Mouse (Mus musculus) lung, embryonic 15.5 days (tissue): ENCODE measurements at regions not wholly inside any gene's neighbourhood (a gene's known extent, or its start where the extent isn't known, plus 50 kb on each side); places are given as distances from the start of the nearest gene placed in this dataset.
"Not testable (repeated sequence)": the region's sequence is repeated elsewhere in the genome, so short reads cannot be mapped to it uniquely, and the experiment has no call there.

ENCODE experiments used
- ATAC-seq: fragments of 200-750 bp; cut with Nextera tagmentation; 2 replicates; pipeline ENCODE4 v1.8.0; 2017; ENCODE audit warnings: moderate number of reproducible peaks, borderline replicate concordance; ENCODE audit not compliant: low FRiP score, low TSS enrichment; ENCODE audit errors: extremely low read depth
- H3K27ac ChIP-seq: fragments of 300-500 bp; sonication (generic); 2 replicates; pipeline ENCODE4 v1.5.1; 2015; ENCODE audit warnings: moderate library complexity, mild to moderate bottlenecking, inconsistent platforms
- H3K27me3 ChIP-seq: fragments of 300-500 bp; sonication (generic); 2 replicates; pipeline ENCODE4 v1.6.1; 2015; ENCODE audit warnings: inconsistent platforms
- H3K36me3 ChIP-seq: fragments of 300-500 bp; sonication (generic); 2 replicates; pipeline ENCODE4 v1.6.1; 2015; ENCODE audit warnings: inconsistent platforms
- H3K4me1 ChIP-seq: fragments of 300-500 bp; sonication (generic); 2 replicates; pipeline ENCODE4 v1.6.1; 2015; ENCODE audit warnings: inconsistent platforms
- H3K4me2 ChIP-seq: fragments of 300-500 bp; sonication (generic); 2 replicates; pipeline ENCODE4 v1.6.1; 2015; ENCODE audit warnings: inconsistent platforms, mild to moderate bottlenecking, moderate library complexity
- H3K4me3 ChIP-seq: fragments of 300-500 bp; sonication (generic); 2 replicates; pipeline ENCODE4 v1.5.1; 2015; ENCODE audit warnings: mild to moderate bottlenecking, inconsistent platforms
- H3K9ac ChIP-seq: fragments of 300-500 bp; sonication (generic); 2 replicates; pipeline ENCODE4 v1.6.1; 2015; ENCODE audit warnings: inconsistent platforms
- H3K9me3 ChIP-seq: fragments of 300-500 bp; sonication (generic); 2 replicates; pipeline ENCODE4 v1.6.1; 2016; ENCODE audit warnings: inconsistent platforms
- WGBS: fragments of 180-500 bp; shearing (Covaris S2); methylation state at CpG from one replicate; pipeline ENCODE4 v1.1.7; 2015; 5-methylcytosine and 5-hydroxymethylcytosine counted together

- WGBS, result 66% methylated on average over 5 of the region's 5 CpGs
Measured at GRCm38 (mm10) chr3:152040751-152041150, 125.3 kb downstream of the Gipc2 start.

GRCm38 (mm10) chr3:152036819-152037218, 129.2 kb downstream of the Gipc2 start:
- not testable (repeated sequence) for H3K4me2 ChIP-seq, H3K9me3 ChIP-seq, H3K4me3 ChIP-seq, H3K27me3 ChIP-seq, H3K27ac ChIP-seq, ATAC-seq, H3K36me3 ChIP-seq, H3K9ac ChIP-seq, H3K4me1 ChIP-seq
- whole genome bisulfite sequencing, result 80% methylated on average over 5 of the region's 5 CpGs

More at GRCm38 (mm10) chr3:152040751-152041150, 125.3 kb downstream of the Gipc2 start:
- no peak for ATAC-seq
- Histone ChIP-seq H3K4me2 (no peak overlapping the region), H3K4me1 (no peaks in the 10 kb centered on the region), H3K4me3 (no peak overlapping the region), H3K27me3 (no peaks in the 10 kb centered on the region), H3K36me3 (no peaks in the 10 kb centered on the region), H3K9ac (no peak overlapping the region), H3K27ac (no peak overlapping the region), H3K9me3 (no peaks in the 10 kb centered on the region)

- no peak for ATAC-seq
- no peaks in the 10 kb centered on the region for H3K4me1 ChIP-seq
- WGBS, result 71% methylated on average over 5 of the region's 5 CpGs
- no peak overlapping the region for H3K4me2 ChIP-seq
- no peak overlapping the region for H3K9ac ChIP-seq
- H3K27ac ChIP-seq, result no peak overlapping the region
- H3K36me3 ChIP-seq, result no peaks in the 10 kb centered on the region
- no peak overlapping the region for H3K4me3 ChIP-seq
- no peaks in the 10 kb centered on the region for H3K27me3 ChIP-seq
- H3K9me3 ChIP-seq, result no peaks in the 10 kb centered on the region
Measured at GRCm38 (mm10) chr3:152035416-152035815, 130.6 kb downstream of the Gipc2 start.

GRCm38 (mm10) chr3:152034686-152035085, 131.3 kb downstream of the Gipc2 start:
- Histone ChIP-seq H3K4me3 (no peak overlapping the region), H3K4me1 (no peaks in the 10 kb centered on the region), H3K27me3 (no peaks in the 10 kb centered on the region), H3K27ac (no peak overlapping the region), H3K4me2 (no peak overlapping the region), H3K9me3 (no peaks in the 10 kb centered on the region), H3K9ac (no peak overlapping the region), H3K36me3 (no peaks in the 10 kb centered on the region)
- no peak for ATAC-seq
- 80% methylated on average over 10 of the region's 10 CpGs for WGBS

- Histone ChIP-seq H3K9me3 (no peaks in the 10 kb centered on the region), H3K4me1 (no peaks in the 10 kb centered on the region), H3K27me3 (no peaks in the 10 kb centered on the region), H3K4me2 (no peak overlapping the region), H3K27ac (no peak overlapping the region), H3K36me3 (no peaks in the 10 kb centered on the region), H3K4me3 (no peak overlapping the region), H3K9ac (no peak overlapping the region)
- 58% methylated on average over 2 of the region's 2 CpGs for WGBS
- no peak for ATAC-seq
Measured at GRCm38 (mm10) chr3:152034221-152034620, 131.8 kb downstream of the Gipc2 start.

GRCm38 (mm10) chr3:152032663-152033318, 133.2 kb downstream of the Gipc2 start:
- Histone ChIP-seq H3K27me3 (no peaks in the 10 kb centered on the region), H3K36me3 (no peaks in the 10 kb centered on the region), H3K4me1 (no peaks in the 10 kb centered on the region), H3K4me3 (no peak overlapping the region), H3K9me3 (no peaks in the 10 kb centered on the region), H3K4me2 (no peak overlapping the region), H3K9ac (no peak overlapping the region), H3K27ac (no peak overlapping the region)
- WGBS, result 67% methylated on average over 3 of the region's 3 CpGs
- no peak for ATAC-seq

GRCm38 (mm10) chr3:152028695-152029094, 137.3 kb downstream of the Gipc2 start:
- Histone ChIP-seq H3K27me3 (no peaks in the 10 kb centered on the region), H3K4me2 (no peak overlapping the region), H3K9ac (no peak overlapping the region), H3K36me3 (no peaks in the 10 kb centered on the region), H3K4me1 (no peaks in the 10 kb centered on the region), H3K4me3 (no peak overlapping the region), H3K27ac (no peak overlapping the region), H3K9me3 (no peaks in the 10 kb centered on the region)
- ATAC-seq, result no peak
- 42% methylated on average over 1 of the region's 1 CpGs for WGBS

- WGBS, result 86% methylated on average over 4 of the region's 4 CpGs
- H3K27ac ChIP-seq, result no peak overlapping the region
- no peaks in the 10 kb centered on the region for H3K4me1 ChIP-seq
- H3K36me3 ChIP-seq, result no peaks in the 10 kb centered on the region
- no peak for ATAC-seq
- H3K9ac ChIP-seq, result no peak overlapping the region
- no peaks in the 10 kb centered on the region for H3K9me3 ChIP-seq
- H3K4me3 ChIP-seq, result no peak overlapping the region
- H3K4me2 ChIP-seq, result no peak overlapping the region
- H3K27me3 ChIP-seq, result no peaks in the 10 kb centered on the region
Measured at GRCm38 (mm10) chr3:152026034-152026433, 140.0 kb downstream of the Gipc2 start.

- Histone ChIP-seq H3K4me2 (no peak overlapping the region), H3K27me3 (no peaks in the 10 kb centered on the region), H3K9ac (no peak overlapping the region), H3K27ac (no peak overlapping the region), H3K9me3 (no peaks in the 10 kb centered on the region), H3K36me3 (no peaks in the 10 kb centered on the region), H3K4me1 (no peaks in the 10 kb centered on the region), H3K4me3 (no peak overlapping the region)
- ATAC-seq, result no peak
- WGBS, result 82% methylated on average over 8 of the region's 8 CpGs
Measured at GRCm38 (mm10) chr3:152025122-152025521, 140.9 kb downstream of the Gipc2 start.

GRCm38 (mm10) chr3:152006747-152007146, 159.3 kb downstream of the Gipc2 start:
- Histone ChIP-seq H3K4me1 (no peaks in the 10 kb centered on the region), H3K4me2 (no peak overlapping the region), H3K27ac (no peak overlapping the region), H3K9me3 (no peaks in the 10 kb centered on the region), H3K4me3 (no peak overlapping the region), H3K27me3 (no peaks in the 10 kb centered on the region), H3K36me3 (no peaks in the 10 kb centered on the region), H3K9ac (no peak overlapping the region)
- 40% methylated on average over 4 of the region's 4 CpGs for WGBS
- ATAC-seq, result 0 out of 2 replicates have a peak, but pooled peaks have one; percentile 14

GRCm38 (mm10) chr3:152005366-152006025, 160.5 kb downstream of the Gipc2 start:
- Histone ChIP-seq H3K4me1 (no peaks in the 10 kb centered on the region), H3K4me3 (no peak overlapping the region), H3K9ac (no peak overlapping the region), H3K9me3 (no peaks in the 10 kb centered on the region), H3K4me2 (no peak overlapping the region), H3K27me3 (no peaks in the 10 kb centered on the region), H3K36me3 (no peaks in the 10 kb centered on the region), H3K27ac (no peak overlapping the region)
- ATAC-seq, result no peak
- WGBS, result 81% methylated on average over 3 of the region's 3 CpGs

- no peaks in the 10 kb centered on the region for H3K27me3 ChIP-seq
- 58% methylated on average over 7 of the region's 7 CpGs for WGBS
- H3K9ac ChIP-seq, result no peak overlapping the region
- ATAC-seq, result peak; percentile 64; the same call in 1 of the 2 replicates
- no peaks in the 10 kb centered on the region for H3K4me1 ChIP-seq
- no peak overlapping the region for H3K4me2 ChIP-seq
- H3K9me3 ChIP-seq, result no peaks in the 10 kb centered on the region
- no peak overlapping the region for H3K4me3 ChIP-seq
- H3K36me3 ChIP-seq, result no peaks in the 10 kb centered on the region
- H3K27ac ChIP-seq, result no peak overlapping the region
Measured at GRCm38 (mm10) chr3:152004411-152004955, 161.5 kb downstream of the Gipc2 start.
